Mouse (Mus musculus) lung, embryonic 16.5 days (tissue): Measurements from ENCODE around the gene Acaca. TPM values are rescaled to one million over a fixed set of nuclear protein-coding genes. Genes with fewer than 3 reads are reported as not detected.

Source experiments
- ATAC-seq: fragments of 200-750 bp; cut with Nextera tagmentation; 2 replicates; pipeline ENCODE4 v1.8.0; 2017; ENCODE audit warnings: low read depth, mild to moderate bottlenecking, moderate library complexity
- H3K27ac ChIP-seq: fragments of 300-500 bp; sonication (generic); 2 replicates; pipeline ENCODE4 v1.5.1; 2014; ENCODE audit warnings: mild to moderate bottlenecking, control low read depth, low read length
- H3K27me3 ChIP-seq: fragments of 300-500 bp; sonication (generic); 2 replicates; pipeline ENCODE4 v1.6.1; 2014; ENCODE audit warnings: low read depth, low read length, mixed read lengths; ENCODE audit not compliant: control insufficient read depth, insufficient read depth
- H3K36me3 ChIP-seq: fragments of 300-500 bp; sonication (generic); 2 replicates; pipeline ENCODE4 v1.6.1; 2014; ENCODE audit warnings: low read length; ENCODE audit not compliant: control insufficient read depth, insufficient read depth
- H3K4me1 ChIP-seq: fragments of 300-500 bp; sonication (generic); replicated peaks from 2 replicates; pipeline ENCODE4 v1.6.1; 2014; ENCODE audit warnings: low read length, mixed read lengths; ENCODE audit not compliant: control insufficient read depth, insufficient read depth
- H3K4me2 ChIP-seq: fragments of 300-500 bp; sonication (generic); 2 replicates; pipeline ENCODE4 v1.6.1; 2014; ENCODE audit warnings: low read depth, low read length, control low read depth
- H3K4me3 ChIP-seq: fragments of 300-500 bp; sonication (generic); 2 replicates; pipeline ENCODE4 v1.5.1; 2014; ENCODE audit warnings: mild to moderate bottlenecking, low read length, control low read depth
- H3K9ac ChIP-seq: fragments of 300-500 bp; sonication (generic); 2 replicates; pipeline ENCODE4 v1.6.1; 2014; ENCODE audit warnings: low read length, control low read depth
- H3K9me3 ChIP-seq: fragments of 300-500 bp; sonication (generic); 2 replicates; pipeline ENCODE4 v1.6.1; 2016; ENCODE audit warnings: low read length; ENCODE audit not compliant: control insufficient read depth
- WGBS: fragments of 180-500 bp; shearing (Covaris S2); extraction: QIAGEN DNeasy Blood & Tissue Kit; methylation state at CpG from one replicate; pipeline ENCODE4 v1.1.7; 2014; 5-methylcytosine and 5-hydroxymethylcytosine counted together
- polyA plus RNA-seq: library from polyadenylated mRNA; unstranded; fragments of >200 nt; fragmentation: Nextera tagmentation; extraction: Ambion mirVana; gene quantifications from 2 replicates; pipeline ENCODE4 v1.2.1, GENCODE M21; 2015

Gene Acaca
- polyA plus RNA-seq, 1 experiment from 2014 or later = 11.2 TPM

- WGBS = 49% methylated on average over 4 of the region's 4 CpGs
- Histone ChIP-seq H3K27ac (no peak overlapping the region), H3K4me3 (no peak overlapping the region), H3K36me3 (no peaks in the 10 kb centered on the region), H3K4me2 (no peak overlapping the region), H3K9me3 (no peaks in the 10 kb centered on the region), H3K9ac (no peak overlapping the region), H3K27me3 (no peaks in the 10 kb centered on the region), H3K4me1 (0 out of 2 replicates have a peak, but pooled peaks cover 3% of the 10 kb centered on the region)
- no peak for ATAC-seq
Measured at GRCm38 (mm10) chr11:84430336-84430735, 300.9 kb downstream of the Acaca start.

GRCm38 (mm10) chr11:84434879-84435278, 305.4 kb downstream of the Acaca start:
- ATAC-seq = no peak
- no peaks in the 10 kb centered on the region for H3K36me3 ChIP-seq

GRCm38 (mm10) chr11:84440402-84440801, 310.9 kb downstream of the Acaca start:
- 61% methylated on average over 3 of the region's 3 CpGs for WGBS
- Histone ChIP-seq H3K4me1 (no peaks in the 10 kb centered on the region), H3K27me3 (no peaks in the 10 kb centered on the region), H3K9ac (no peak overlapping the region), H3K4me3 (no peak overlapping the region), H3K27ac (no peak overlapping the region), H3K9me3 (no peaks in the 10 kb centered on the region), H3K4me2 (no peak overlapping the region), H3K36me3 (no peaks in the 10 kb centered on the region)
- no peak for ATAC-seq

More at GRCm38 (mm10) chr11:84434879-84435278, 305.4 kb downstream of the Acaca start:
- no peak overlapping the region for H3K9ac ChIP-seq
- no peaks in the 10 kb centered on the region for H3K27me3 ChIP-seq
- no peak overlapping the region for H3K4me2 ChIP-seq
- no peak overlapping the region for H3K4me3 ChIP-seq
- 0 out of 2 replicates have a peak, but pooled peaks cover 3% of the 10 kb centered on the region for H3K4me1 ChIP-seq
- H3K27ac ChIP-seq = no peak overlapping the region
- H3K9me3 ChIP-seq = no peaks in the 10 kb centered on the region
- 74% methylated on average over 6 of the region's 6 CpGs for WGBS

GRCm38 (mm10) chr11:84442554-84443331, 313.3 kb downstream of the Acaca start:
- Histone ChIP-seq H3K9ac (no peak overlapping the region), H3K9me3 (no peaks in the 10 kb centered on the region), H3K27ac (no peak overlapping the region), H3K4me3 (no peak overlapping the region), H3K4me2 (no peak overlapping the region), H3K4me1 (no peaks in the 10 kb centered on the region), H3K36me3 (no peaks in the 10 kb centered on the region; the same call in 1 of the 2 replicates), H3K27me3 (no peaks in the 10 kb centered on the region)
- ATAC-seq = no peak
- WGBS = 80% methylated on average over 4 of the region's 4 CpGs

Other genes starting within 250 kb of the Acaca start
- gene Ddx52, start 187.6 kb upstream of the Acaca start, polyA plus RNA-seq = 31.4 and 35.6 TPM in 2 replicates
- 9.3 and 11.1 TPM in 2 replicates for gene Synrg, start 165.2 kb upstream of the Acaca start, polyA plus RNA-seq
- 26.1 and 29.8 TPM in 2 replicates for gene Dusp14, start 60.4 kb upstream of the Acaca start, polyA plus RNA-seq
- gene Tada2a, start 72 bp upstream of the Acaca start, polyA plus RNA-seq = 31.6 and 32.4 TPM in 2 replicates
- gene Gm11437, start 37.8 kb downstream of the Acaca start, polyA plus RNA-seq = not detected in 2 replicates